Mouse (Mus musculus) stomach, embryonic 14.5 days (tissue): ENCODE results near the gene Olfr704. TPM values are rescaled to one million over a fixed set of nuclear protein-coding genes. Genes with fewer than 3 reads are reported as not detected.
"Not testable (repeated sequence)": the region's sequence is repeated elsewhere in the genome, so short reads cannot be mapped to it uniquely, and the experiment has no call there.

ENCODE experiments used
- ATAC-seq: fragments of 200-750 bp; cut with Nextera tagmentation; 2 replicates; pipeline ENCODE4 v1.8.0; 2017; ENCODE audit warnings: low read depth, moderate TSS enrichment; ENCODE audit not compliant: insufficient number of reproducible peaks, insufficient read depth, low FRiP score
- H3K27ac ChIP-seq: fragments of 300-500 bp; sonication (generic); 2 replicates; pipeline ENCODE4 v1.5.1; 2014; ENCODE audit warnings: mild to moderate bottlenecking, low read length, moderate library complexity, mixed read lengths
- H3K27me3 ChIP-seq: fragments of 300-500 bp; sonication (generic); 2 replicates; pipeline ENCODE4 v1.6.1; 2014; ENCODE audit warnings: low read length, control low read depth, mixed read lengths; ENCODE audit not compliant: control insufficient read depth, insufficient read depth
- H3K36me3 ChIP-seq: fragments of 300-500 bp; sonication (generic); 2 replicates; pipeline ENCODE4 v1.6.1; 2014; ENCODE audit warnings: mild to moderate bottlenecking, control low read depth, low read length, moderate library complexity, mixed read lengths; ENCODE audit not compliant: control insufficient read depth, insufficient read depth
- H3K4me1 ChIP-seq: fragments of 300-500 bp; sonication (generic); 2 replicates; pipeline ENCODE4 v1.6.1; 2014; ENCODE audit warnings: low read length, control low read depth, mixed read lengths; ENCODE audit not compliant: control insufficient read depth, insufficient read depth
- H3K4me2 ChIP-seq: fragments of 300-500 bp; sonication (generic); replicated peaks from 2 replicates; pipeline ENCODE4 v1.6.1; 2014; ENCODE audit warnings: low read depth, low read length, control low read depth
- H3K4me3 ChIP-seq: fragments of 300-500 bp; sonication (generic); 2 replicates; pipeline ENCODE4 v1.5.1; 2014; ENCODE audit warnings: low read depth, low read length, control low read depth
- H3K9ac ChIP-seq: fragments of 300-500 bp; sonication (generic); replicated peaks from 2 replicates; pipeline ENCODE4 v1.6.1; 2014; ENCODE audit warnings: low read depth, mild to moderate bottlenecking, control low read depth, low read length, moderate library complexity, mixed read lengths
- H3K9me3 ChIP-seq: fragments of 300-500 bp; sonication (generic); 2 replicates; pipeline ENCODE4 v1.6.1; 2016; ENCODE audit warnings: low read depth, low read length, control low read depth; ENCODE audit not compliant: control insufficient read depth
- WGBS: fragments of 180-500 bp; shearing (Covaris S2); extraction: QIAGEN DNeasy Blood & Tissue Kit; methylation state at CpG from one replicate; pipeline ENCODE4 v1.1.7; 2014; 5-methylcytosine and 5-hydroxymethylcytosine counted together
- polyA plus RNA-seq: library from polyadenylated mRNA; unstranded; fragments of >200 nt; fragmentation: Nextera tagmentation; extraction: Ambion mirVana; gene quantifications from 2 replicates; pipeline ENCODE4 v1.2.1, GENCODE M21; 2014

Olfr704 gene
- polyA plus RNA-seq = not detected in 2 replicates

DNA sequence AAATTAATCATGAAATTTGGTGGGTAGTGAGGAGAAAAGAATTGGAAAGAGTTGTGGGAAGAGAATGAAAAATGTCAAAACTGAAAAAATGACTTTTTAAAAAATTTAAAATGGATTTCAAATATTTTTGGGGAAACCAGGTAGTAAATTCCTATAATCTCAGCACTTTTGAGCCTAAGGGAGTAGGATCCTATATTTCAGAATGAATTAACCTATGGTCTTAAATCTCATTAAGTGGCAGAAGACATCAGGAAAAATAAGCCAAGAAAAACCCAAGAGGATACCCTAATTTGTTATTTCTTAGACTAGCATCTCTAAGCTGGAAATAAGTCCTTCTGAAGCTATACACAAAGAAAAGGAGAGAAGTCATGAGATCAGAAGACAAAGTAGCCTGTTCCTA lies at the start of gene Olfr704:
Gene Olfr704, plus strand, starts transcription at position 301 of the 400 bp plus-strand sequence.
- H3K27me3 ChIP-seq = no peaks in the 10 kb centered on the region

DNA sequence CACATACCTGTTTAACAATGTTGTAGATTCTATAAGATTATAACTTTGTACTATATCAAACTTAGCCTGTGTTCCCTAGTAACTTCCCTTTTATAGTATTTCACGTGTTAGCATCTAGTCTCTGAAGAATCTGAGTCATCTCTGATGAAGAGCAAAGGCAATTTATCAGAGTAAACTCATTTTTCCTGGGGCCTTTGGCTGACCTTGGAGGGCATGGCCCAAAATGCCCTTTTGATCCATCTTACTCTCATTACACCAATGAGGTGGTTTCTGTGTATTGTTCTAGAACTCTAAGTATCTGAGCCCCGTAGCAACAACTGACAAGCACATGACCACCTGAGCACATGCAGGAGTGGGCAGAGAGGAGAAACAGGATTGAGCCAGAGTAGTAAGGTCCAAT lies 49.2 kb upstream of the Olfr704 start, which contains the start of gene Olfr701:
Gene Olfr701, plus strand, starts transcription at position 301 of the 400 bp plus-strand sequence.
- Histone ChIP-seq H3K36me3 (no peaks in the 10 kb centered on the region), H3K27me3 (no peaks in the 10 kb centered on the region), H3K9ac (no peak within 1 kb of the TSS), H3K4me1 (no peaks in the 10 kb centered on the region), H3K9me3 (no peaks in the 10 kb centered on the region), H3K27ac (no peak within 1 kb of the TSS), H3K4me2 (no peak within 1 kb of the TSS), H3K4me3 (no peak within 1 kb of the TSS)
- 46% methylated on average over 2 of the region's 2 CpGs for WGBS
- no peak for ATAC-seq

More for the DNA sequence above, at the start of gene Olfr704:
- Histone ChIP-seq H3K36me3 (no peaks in the 10 kb centered on the region), H3K9me3 (no peaks in the 10 kb centered on the region), H3K27ac (no peak within 1 kb of the TSS), H3K9ac (no peak within 1 kb of the TSS), H3K4me3 (no peak within 1 kb of the TSS), H3K4me2 (no peak within 1 kb of the TSS), H3K4me1 (no peaks in the 10 kb centered on the region)
- no peak for ATAC-seq

DNA sequence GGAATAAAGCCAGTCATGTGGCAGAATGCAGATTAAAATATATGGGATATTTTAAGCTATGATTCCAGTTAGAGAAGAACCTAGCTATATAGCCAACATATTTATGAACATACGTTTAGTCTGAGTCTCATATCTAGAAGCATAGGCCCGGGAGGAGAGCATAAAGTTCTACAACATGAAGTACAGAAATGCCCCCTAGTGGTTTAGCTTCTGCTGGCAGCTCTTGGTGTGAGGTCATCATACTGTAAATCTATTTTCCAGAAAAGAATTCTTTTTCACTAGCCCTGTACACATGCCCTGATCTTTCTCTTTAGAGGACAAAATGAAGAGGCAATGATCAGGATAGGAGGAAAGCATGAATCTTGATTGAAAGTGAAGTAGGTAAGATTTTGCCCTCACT lies 47.2 kb upstream of the Olfr704 start:
- Histone ChIP-seq H3K27ac (no peak overlapping the region), H3K36me3 (no peaks in the 10 kb centered on the region), H3K4me1 (no peaks in the 10 kb centered on the region), H3K9ac (no peak overlapping the region), H3K27me3 (no peaks in the 10 kb centered on the region), H3K4me3 (no peak overlapping the region), H3K9me3 (no peaks in the 10 kb centered on the region), H3K4me2 (no peak overlapping the region)
- ATAC-seq = 0 out of 2 replicates have a peak, but pooled peaks have one; percentile 33
- WGBS = 47% methylated on average over 2 of the region's 2 CpGs

DNA sequence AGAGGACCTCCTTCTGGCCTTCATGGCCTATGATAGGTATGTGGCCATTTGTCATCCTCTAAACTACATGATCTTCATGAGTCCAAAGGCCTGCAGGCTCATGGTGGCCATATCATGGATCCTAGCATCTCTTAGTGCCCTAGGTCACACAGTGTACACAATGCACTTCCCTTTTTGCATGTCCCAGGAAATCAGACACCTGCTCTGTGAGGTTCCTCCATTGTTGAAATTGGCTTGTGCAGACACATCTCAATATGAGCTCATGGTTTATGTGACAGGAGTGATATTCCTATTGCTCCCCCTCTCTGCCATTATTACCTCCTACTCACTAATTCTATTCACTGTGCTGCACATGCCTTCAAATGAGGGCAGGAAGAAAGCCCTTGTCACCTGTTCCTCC lies 44.6 kb upstream of the Olfr704 start:
- Histone ChIP-seq H3K27me3 (no peaks in the 10 kb centered on the region), H3K9ac (no peak overlapping the region), H3K4me3 (no peak overlapping the region), H3K27ac (no peak overlapping the region), H3K36me3 (no peaks in the 10 kb centered on the region), H3K9me3 (no peaks in the 10 kb centered on the region), H3K4me2 (no peak overlapping the region), H3K4me1 (no peaks in the 10 kb centered on the region)
- ATAC-seq = no peak

DNA sequence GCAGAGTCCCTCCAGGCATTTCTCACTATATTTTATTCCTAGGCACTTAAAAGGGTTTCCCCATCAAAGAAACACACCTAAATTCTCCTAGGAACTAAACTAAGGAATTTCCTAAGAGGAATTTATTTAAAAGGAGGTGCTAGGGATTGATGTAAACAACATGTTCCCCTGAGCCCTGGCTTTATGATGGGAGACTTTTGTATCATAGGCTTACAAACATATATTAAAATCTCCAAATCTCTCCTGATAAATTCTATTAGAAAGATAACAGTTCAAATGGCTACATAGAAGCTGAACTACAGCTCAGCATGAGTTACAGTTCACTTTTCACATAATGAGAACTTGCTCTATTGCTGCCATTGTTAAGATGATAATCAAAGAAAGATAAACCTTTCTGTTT lies 29.2 kb upstream of the Olfr704 start, which contains the start of gene Olfr702:
Gene Olfr702, minus strand, starts transcription at position 101 of the 400 bp plus-strand sequence.
- Histone ChIP-seq H3K4me2 (no peak within 1 kb of the TSS), H3K27me3 (no peaks in the 10 kb centered on the region), H3K9ac (no peak within 1 kb of the TSS), H3K9me3 (no peaks in the 10 kb centered on the region), H3K4me3 (no peak within 1 kb of the TSS), H3K27ac (no peak within 1 kb of the TSS), H3K36me3 (no peaks in the 10 kb centered on the region), H3K4me1 (no peaks in the 10 kb centered on the region)
- no peak for ATAC-seq

DNA sequence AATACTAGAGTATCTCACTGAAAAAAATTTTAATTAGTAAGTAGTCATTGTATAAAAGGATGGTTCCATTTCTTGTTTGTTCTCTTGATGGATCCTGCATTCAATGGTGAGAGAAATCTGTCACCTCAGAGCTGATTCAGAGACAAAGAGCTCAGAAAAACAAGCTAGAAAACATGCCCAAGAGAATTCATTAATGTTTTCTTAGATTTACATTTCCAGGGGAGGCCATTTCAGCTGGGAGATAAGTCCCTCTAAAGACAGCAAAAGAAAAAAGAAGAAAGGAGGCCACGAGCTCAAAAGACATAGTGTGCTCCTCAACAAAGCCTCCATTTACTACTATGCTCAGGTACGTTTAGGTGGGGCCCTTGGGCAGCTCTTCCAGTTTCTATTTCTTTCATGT lies 19.9 kb upstream of the Olfr704 start, which contains the start of gene Olfr703:
Gene Olfr703, plus strand, starts transcription at position 301 of the 400 bp plus-strand sequence.
- no peak for ATAC-seq
- H3K4me3 ChIP-seq = no peak within 1 kb of the TSS
- H3K4me2 ChIP-seq = no peak within 1 kb of the TSS
- 68% methylated on average over 2 of the region's 2 CpGs for WGBS
- H3K9me3 ChIP-seq = no peaks in the 10 kb centered on the region
- no peaks in the 10 kb centered on the region for H3K36me3 ChIP-seq
- no peak within 1 kb of the TSS for H3K27ac ChIP-seq
- no peaks in the 10 kb centered on the region for H3K27me3 ChIP-seq
- H3K4me1 ChIP-seq = no peaks in the 10 kb centered on the region
- no peak within 1 kb of the TSS for H3K9ac ChIP-seq

DNA sequence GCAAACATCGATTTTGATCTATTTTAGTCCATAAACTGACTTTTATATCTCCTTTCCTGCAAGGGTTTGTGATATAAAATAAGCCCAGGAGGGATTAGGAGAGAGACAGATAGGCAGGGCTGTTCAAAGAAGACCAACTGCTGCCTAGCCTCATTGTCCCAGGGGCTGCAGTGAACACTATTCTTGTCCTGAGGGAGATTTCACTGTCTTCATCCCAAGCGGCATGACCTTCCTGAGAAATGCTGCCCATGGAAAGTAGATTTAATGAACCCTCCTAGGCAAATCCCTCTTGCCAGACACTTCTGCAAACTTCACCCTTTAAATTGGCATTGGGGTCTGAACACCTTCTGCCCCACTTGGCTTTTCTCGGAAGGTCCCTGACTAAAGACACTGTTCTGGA lies 13.8 kb downstream of the Olfr704 start, which contains the start of gene Olfr705:
Gene Olfr705, minus strand, starts transcription at position 101 of the 400 bp plus-strand sequence.
- no peak for ATAC-seq
- H3K36me3 ChIP-seq = no peaks in the 10 kb centered on the region
- no peak within 1 kb of the TSS for H3K4me2 ChIP-seq
- H3K9me3 ChIP-seq = no peaks in the 10 kb centered on the region
- H3K4me3 ChIP-seq = no peak within 1 kb of the TSS
- no peak within 1 kb of the TSS for H3K27ac ChIP-seq
- no peak within 1 kb of the TSS for H3K9ac ChIP-seq
- no peaks in the 10 kb centered on the region for H3K4me1 ChIP-seq
- 77% methylated on average over 3 of the region's 3 CpGs for WGBS
- no peaks in the 10 kb centered on the region for H3K27me3 ChIP-seq

DNA sequence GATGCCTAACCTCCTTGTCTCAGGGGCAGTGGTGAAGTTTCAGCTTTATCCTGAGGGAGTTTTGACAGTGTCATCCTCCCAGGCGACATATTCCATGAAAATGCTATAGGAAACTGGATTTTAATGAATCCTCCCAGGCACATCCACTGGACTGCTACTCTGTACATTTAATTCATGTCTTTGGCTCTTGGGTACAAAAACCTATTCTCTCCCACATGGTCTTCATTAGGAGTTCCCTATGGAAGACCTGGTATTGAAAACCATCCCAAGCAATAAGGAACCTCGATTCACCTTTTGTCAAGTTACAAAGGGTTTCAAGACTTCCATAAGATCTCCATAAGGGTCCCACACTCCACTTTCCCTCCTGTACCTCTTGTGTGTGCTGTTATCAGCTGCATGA lies 25.1 kb downstream of the Olfr704 start, which contains the start of gene Olfr706:
Gene Olfr706, minus strand, starts transcription at position 101 of the 400 bp plus-strand sequence.
- WGBS = 84% methylated on average over 2 of the region's 2 CpGs
- Histone ChIP-seq H3K27ac (no peak within 1 kb of the TSS), H3K27me3 (no peaks in the 10 kb centered on the region), H3K4me1 (no peaks in the 10 kb centered on the region), H3K4me3 (no peak within 1 kb of the TSS), H3K9ac (no peak within 1 kb of the TSS), H3K9me3 (no peaks in the 10 kb centered on the region), H3K4me2 (no peak within 1 kb of the TSS), H3K36me3 (no peaks in the 10 kb centered on the region)
- ATAC-seq = no peak

DNA sequence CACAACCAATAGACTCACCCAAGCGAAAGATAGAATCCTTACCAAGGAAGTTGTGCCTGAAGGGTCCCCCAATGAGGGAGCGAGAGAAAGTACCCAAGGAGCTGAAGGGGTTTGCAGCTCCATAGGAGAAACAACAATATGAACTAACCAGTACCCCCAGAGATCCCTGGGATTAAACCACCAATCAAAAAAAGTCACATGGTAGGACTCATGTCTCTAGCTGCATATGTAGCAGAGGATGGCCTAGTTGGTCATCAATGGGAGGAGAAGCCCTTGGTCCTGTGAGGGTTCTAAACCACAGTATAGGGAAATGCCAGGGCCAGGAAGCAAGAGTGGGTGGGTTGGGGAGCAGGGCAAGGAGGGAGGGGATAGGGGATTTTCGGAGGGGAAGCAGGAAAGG lies 38.2 kb downstream of the Olfr704 start, which contains the start of gene Olfr707:
Gene Olfr707, minus strand, starts transcription at position 101 of the 400 bp plus-strand sequence.
- not testable (repeated sequence) for H3K4me2 ChIP-seq

More for the DNA sequence above, 38.2 kb downstream of the Olfr704 start, which contains the start of gene Olfr707:
- not testable (repeated sequence) for H3K4me1 ChIP-seq, H3K36me3 ChIP-seq, ATAC-seq, H3K27ac ChIP-seq, H3K9ac ChIP-seq, H3K27me3 ChIP-seq, H3K9me3 ChIP-seq, H3K4me3 ChIP-seq
- 80% methylated on average over 3 of the region's 3 CpGs for WGBS
